Mouse (Mus musculus) G1E (cell line): Measurements from ENCODE around the gene Icos.

ENCODE experiments used
- CTCF ChIP-seq: IDR thresholded peaks from 2 replicates; pipeline ENCODE4 v1.5.1; 2012; ENCODE audit warnings: low read depth, low read length, inconsistent platforms, mixed read lengths
- GATA1 ChIP-seq: IDR thresholded peaks from 2 replicates; pipeline ENCODE4 v1.6.1; 2012; ENCODE audit warnings: borderline replicate concordance, low read length, inconsistent platforms, mixed read lengths
- GATA2 ChIP-seq: IDR thresholded peaks from 2 replicates; pipeline ENCODE4 v1.6.1; 2012; ENCODE audit warnings: low read depth, low read length, inconsistent platforms, borderline replicate concordance
- POLR2AphosphoS5 ChIP-seq: IDR thresholded peaks from 2 replicates; pipeline ENCODE4 v1.6.1; 2012; ENCODE audit warnings: low read depth, low read length, inconsistent platforms; ENCODE audit not compliant: insufficient replicate concordance
- TAL1 ChIP-seq: conservative IDR thresholded peaks from 2 replicates; pipeline ENCODE4 v1.6.1; 2012; ENCODE audit warnings: low read depth, low read length, inconsistent platforms, mixed read lengths

- no peak for TF ChIP-seq CTCF
- no peak for TF ChIP-seq GATA1
- no peak for TF ChIP-seq TAL1
- no peak for TF ChIP-seq POLR2AphosphoS5
- TF ChIP-seq GATA2: no peak
Observed at GRCm38 (mm10) chr1:60979126-60979842, 1.6 kb downstream of the Icos start.
